Mouse (Mus musculus) intestine, embryonic 16.5 days (tissue): Measurements from ENCODE around the gene Tmem88. TPM values are rescaled to one million over a fixed set of nuclear protein-coding genes. Genes with fewer than 3 reads are reported as not detected.

ENCODE experiments used
- ATAC-seq: fragments of 200-750 bp; cut with Nextera tagmentation; 2 replicates; pipeline ENCODE4 v1.8.0; 2017; ENCODE audit warnings: moderate TSS enrichment, moderate library complexity
- H3K27ac ChIP-seq: fragments of 300-500 bp; sonication (generic); 2 replicates; pipeline ENCODE4 v1.5.1; 2014; ENCODE audit warnings: mild to moderate bottlenecking, low read length
- H3K27me3 ChIP-seq: fragments of 300-500 bp; sonication (generic); replicated peaks from 2 replicates; pipeline ENCODE4 v1.6.1; 2014; ENCODE audit warnings: low read length, control low read depth, mixed read lengths; ENCODE audit not compliant: control insufficient read depth, insufficient read depth
- H3K36me3 ChIP-seq: fragments of 300-500 bp; sonication (generic); 2 replicates; pipeline ENCODE4 v1.6.1; 2014; ENCODE audit warnings: low read length, control low read depth; ENCODE audit not compliant: control insufficient read depth, insufficient read depth
- H3K4me1 ChIP-seq: fragments of 300-500 bp; sonication (generic); 2 replicates; pipeline ENCODE4 v1.6.1; 2014; ENCODE audit warnings: low read length, control low read depth, mixed read lengths; ENCODE audit not compliant: control insufficient read depth, insufficient read depth
- H3K4me2 ChIP-seq: fragments of 300-500 bp; sonication (generic); 2 replicates; pipeline ENCODE4 v1.6.1; 2014; ENCODE audit warnings: low read depth, low read length, control low read depth
- H3K4me3 ChIP-seq: fragments of 300-500 bp; sonication (generic); 2 replicates; pipeline ENCODE4 v1.5.1; 2014; ENCODE audit warnings: mild to moderate bottlenecking, low read length
- H3K9ac ChIP-seq: fragments of 300-500 bp; sonication (generic); 2 replicates; pipeline ENCODE4 v1.6.1; 2014; ENCODE audit warnings: low read depth, low read length
- H3K9me3 ChIP-seq: fragments of 300-500 bp; sonication (generic); 2 replicates; pipeline ENCODE4 v1.6.1; 2016; ENCODE audit warnings: low read length, control low read depth; ENCODE audit not compliant: control insufficient read depth
- WGBS: fragments of 180-500 bp; shearing (Covaris S2); extraction: QIAGEN DNeasy Blood & Tissue Kit; methylation state at CpG from one replicate; pipeline ENCODE4 v1.1.7; 2014; 5-methylcytosine and 5-hydroxymethylcytosine counted together
- polyA plus RNA-seq: library from polyadenylated mRNA; unstranded; fragments of >200 nt; fragmentation: Nextera tagmentation; extraction: Ambion mirVana; gene quantifications from 2 replicates; pipeline ENCODE4 v1.2.1, GENCODE M21; 2015

The Tmem88 gene
- polyA plus RNA-seq, 1 experiment from 2014 or later, result 31.0 TPM

DNA sequence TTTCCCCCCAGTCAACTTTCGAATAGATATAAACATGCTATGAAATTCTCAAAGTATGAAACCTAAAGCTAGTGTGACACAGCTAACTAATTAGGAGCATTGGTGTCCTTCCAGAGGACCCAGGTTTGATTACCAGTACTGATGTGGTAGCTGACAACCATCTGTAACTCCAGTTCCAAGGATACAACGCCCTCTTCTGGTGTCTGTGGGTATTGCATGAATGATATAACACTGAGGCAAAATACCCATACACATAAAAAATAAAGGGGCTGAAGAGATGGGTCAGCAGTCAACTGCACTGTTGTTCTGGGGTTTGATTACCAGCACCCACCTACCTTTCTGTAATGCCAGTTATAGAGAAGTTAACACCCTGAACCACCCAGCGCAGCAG, 25.3 kb downstream of the Tmem88 start:
- H3K36me3 ChIP-seq, result no peaks in the 10 kb centered on the region; the same call in 1 of the 2 replicates
- no peak for ATAC-seq
- 59% methylated on average over 3 of the region's 3 CpGs for WGBS
- H3K27ac ChIP-seq, result peak overlapping the region; percentile 55; the same call in 1 of the 2 replicates
- no peak overlapping the region for H3K4me2 ChIP-seq
- H3K9ac ChIP-seq, result no peak overlapping the region
- peaks cover 35% of the 10 kb centered on the region for H3K4me1 ChIP-seq
- no peaks in the 10 kb centered on the region for H3K27me3 ChIP-seq
- no peak overlapping the region for H3K4me3 ChIP-seq
- H3K9me3 ChIP-seq, result no peaks in the 10 kb centered on the region

DNA sequence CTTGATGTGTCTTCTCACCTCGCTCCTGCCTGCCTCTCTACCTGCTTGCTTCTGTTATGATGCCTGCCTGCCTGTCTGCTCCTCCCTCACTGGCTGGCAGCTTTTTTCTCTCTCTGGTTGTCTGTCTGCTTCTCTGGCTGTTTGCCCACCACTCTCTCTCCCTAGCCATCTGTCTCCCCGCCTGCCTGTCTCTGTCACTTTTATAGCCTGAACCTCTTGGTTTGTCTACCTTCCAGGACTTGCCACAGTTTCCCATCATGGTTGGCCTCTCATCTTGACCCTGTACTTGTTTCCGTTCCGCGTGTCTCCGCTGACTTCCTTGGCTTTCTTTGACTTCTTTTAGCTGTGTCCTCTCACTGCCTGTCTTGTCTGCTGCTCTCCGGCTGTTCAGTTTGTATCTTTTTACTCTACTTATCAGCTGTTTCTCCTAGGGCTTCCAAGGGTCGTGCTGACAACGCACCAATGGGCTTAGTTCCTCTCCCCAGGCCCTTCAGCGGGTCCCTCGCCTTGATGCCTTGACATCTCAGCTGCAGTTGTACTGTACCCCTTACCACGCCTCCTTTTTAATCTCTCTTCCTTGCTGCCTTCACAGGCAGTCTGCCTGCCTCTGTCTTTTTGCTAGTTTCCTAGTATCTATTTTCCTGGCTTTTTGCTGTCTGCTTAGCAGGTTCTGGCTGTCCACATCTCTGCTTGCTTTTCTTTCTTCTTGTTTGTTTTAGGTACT, 25.8 kb downstream of the Tmem88 start:
- Histone ChIP-seq H3K4me1 (peaks cover 33% of the 10 kb centered on the region), H3K27ac (peak overlapping the region; percentile 55), H3K36me3 (no peaks in the 10 kb centered on the region; the same call in 1 of the 2 replicates), H3K27me3 (no peaks in the 10 kb centered on the region), H3K9ac (0 out of 2 replicates have a peak overlapping the region, but pooled peaks have one; percentile 5), H3K4me3 (no peak overlapping the region), H3K9me3 (no peaks in the 10 kb centered on the region), H3K4me2 (no peak overlapping the region; the same call in 1 of the 2 replicates)
- WGBS, result 36% methylated on average over 12 of the region's 12 CpGs
- ATAC-seq, result no peak

GRCm38 (mm10) chr11:69371601-69372000, 26.4 kb downstream of the Tmem88 start:
- Histone ChIP-seq H3K4me1 (peaks cover 33% of the 10 kb centered on the region), H3K27me3 (no peaks in the 10 kb centered on the region), H3K36me3 (no peaks in the 10 kb centered on the region; the same call in 1 of the 2 replicates), H3K9me3 (no peaks in the 10 kb centered on the region), H3K4me3 (no peak overlapping the region), H3K27ac (peak overlapping the region; percentile 80), H3K4me2 (no peak overlapping the region; the same call in 1 of the 2 replicates), H3K9ac (peak overlapping the region; percentile 5; the same call in 1 of the 2 replicates)
- no peak for ATAC-seq
- 52% methylated on average over 12 of the region's 12 CpGs for WGBS

GRCm38 (mm10) chr11:69370817-69371215, 27.2 kb downstream of the Tmem88 start:
- no peaks in the 10 kb centered on the region for H3K27me3 ChIP-seq
- 0 out of 2 replicates have a peak overlapping the region, but pooled peaks have one; percentile 5 for H3K9ac ChIP-seq
- peak overlapping the region; percentile 33 for H3K4me2 ChIP-seq
- no peaks in the 10 kb centered on the region for H3K9me3 ChIP-seq
- ATAC-seq, result no peak
- no peak overlapping the region for H3K4me3 ChIP-seq
- H3K4me1 ChIP-seq, result peaks cover 35% of the 10 kb centered on the region
- H3K36me3 ChIP-seq, result no peaks in the 10 kb centered on the region; the same call in 1 of the 2 replicates
- peak overlapping the region; percentile 80 for H3K27ac ChIP-seq
- WGBS, result 27% methylated on average over 9 of the region's 9 CpGs

- H3K4me2 ChIP-seq, result peak overlapping the region; percentile 95; the same call in 1 of the 2 replicates
- no peak for ATAC-seq
- H3K9ac ChIP-seq, result peak overlapping the region; percentile 99
- H3K4me1 ChIP-seq, result peaks cover 41% of the 10 kb centered on the region
- peak overlapping the region; percentile 81 for H3K4me3 ChIP-seq
- no peaks in the 10 kb centered on the region for H3K27me3 ChIP-seq
- H3K9me3 ChIP-seq, result no peaks in the 10 kb centered on the region
- peak overlapping the region; percentile 99 for H3K27ac ChIP-seq
- 22% methylated on average over 2 of the region's 2 CpGs for WGBS
- no peaks in the 10 kb centered on the region; the same call in 1 of the 2 replicates for H3K36me3 ChIP-seq
Observed at GRCm38 (mm10) chr11:69369990-69370816, 27.8 kb downstream of the Tmem88 start.

GRCm38 (mm10) chr11:69369215-69369989, 28.6 kb downstream of the Tmem88 start, which contains the start of gene Chd3:
Gene Chd3, minus strand, starts transcription at chr11:69369406.
- Histone ChIP-seq H3K4me2 (peak within 1 kb of the TSS; percentile 95), H3K4me1 (peaks cover 49% of the 10 kb centered on the region), H3K9ac (peak within 1 kb of the TSS; percentile 99), H3K9me3 (no peaks in the 10 kb centered on the region), H3K36me3 (no peaks in the 10 kb centered on the region; the same call in 1 of the 2 replicates), H3K4me3 (peak within 1 kb of the TSS; percentile 81), H3K27ac (peak within 1 kb of the TSS; percentile 99), H3K27me3 (no peaks in the 10 kb centered on the region)
- under 1% methylated on average over 20 of the region's 34 CpGs for WGBS
- no peak for ATAC-seq

- H3K4me1 ChIP-seq, result peaks cover 57% of the 10 kb centered on the region
- H3K27ac ChIP-seq, result peak overlapping the region; percentile 99
- H3K4me2 ChIP-seq, result peak overlapping the region; percentile 95
- peak overlapping the region; percentile 81 for H3K4me3 ChIP-seq
- H3K27me3 ChIP-seq, result no peaks in the 10 kb centered on the region
- H3K36me3 ChIP-seq, result peaks cover 1% of the 10 kb centered on the region
- no peaks in the 10 kb centered on the region for H3K9me3 ChIP-seq
- peak overlapping the region; percentile 99 for H3K9ac ChIP-seq
- no peak for ATAC-seq
- under 1% methylated on average over 55 of the region's 106 CpGs for WGBS
Observed at GRCm38 (mm10) chr11:69368356-69369214, 29.4 kb downstream of the Tmem88 start.

DNA sequence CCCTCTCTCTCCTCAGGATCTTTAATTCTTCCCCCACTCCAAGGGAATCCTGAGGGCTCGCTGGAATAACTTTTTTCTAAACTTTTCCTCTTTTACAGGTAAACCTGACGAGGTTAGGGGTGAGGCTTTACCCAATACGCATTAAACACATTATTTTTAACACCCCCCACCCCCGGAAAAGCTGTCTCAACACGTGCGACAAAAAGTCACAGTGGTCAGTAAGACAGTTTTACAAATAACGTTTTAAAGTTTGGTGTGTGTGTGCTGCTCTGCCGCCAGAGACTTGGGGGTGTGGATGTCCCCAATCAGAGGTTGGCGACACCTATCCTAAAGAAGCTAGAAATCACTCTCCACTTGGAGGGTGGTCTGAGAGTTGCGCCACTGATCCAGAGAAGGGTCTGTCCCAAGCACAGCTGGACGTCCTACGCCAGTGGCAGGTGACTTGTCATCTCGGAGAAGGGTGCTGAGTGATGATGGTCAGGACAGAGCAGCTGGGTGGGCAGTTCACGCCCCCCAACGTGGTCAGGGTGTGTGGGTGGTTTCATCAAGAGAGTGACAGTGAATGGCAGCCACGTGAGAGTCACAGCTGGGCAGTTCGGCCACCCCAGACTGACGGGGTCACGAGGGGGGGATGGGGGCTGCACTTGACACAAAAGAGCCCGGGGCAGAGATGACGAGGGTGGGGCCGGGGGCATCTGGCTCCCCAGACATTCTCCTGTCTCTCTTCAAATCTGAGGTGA, 30.2 kb downstream of the Tmem88 start:
- H3K27ac ChIP-seq, result peak overlapping the region; percentile 99
- H3K4me3 ChIP-seq, result peak overlapping the region; percentile 81
- no peaks in the 10 kb centered on the region for H3K9me3 ChIP-seq
- no peaks in the 10 kb centered on the region for H3K27me3 ChIP-seq
- H3K4me2 ChIP-seq, result peak overlapping the region; percentile 95
- H3K4me1 ChIP-seq, result peaks cover 51% of the 10 kb centered on the region
- no peak for ATAC-seq
- H3K36me3 ChIP-seq, result peaks cover 6% of the 10 kb centered on the region; the same call in 1 of the 2 replicates
- H3K9ac ChIP-seq, result peak overlapping the region; percentile 99
- whole genome bisulfite sequencing, result 2% methylated on average over 22 of the region's 22 CpGs
